Mouse (Mus musculus) embryonic facial prominence, embryonic 15.5 days (tissue): ENCODE results near the gene Gse1. TPM values are rescaled to one million over a fixed set of nuclear protein-coding genes. Genes with fewer than 3 reads are reported as not detected.
A peak's percentile ranks its signal among the peaks of the same experiment; 100 is the strongest.

Experiments used
- ATAC-seq: fragments of 200-750 bp; cut with Nextera tagmentation; 2 replicates; pipeline ENCODE4 v1.8.0; 2017; ENCODE audit warnings: low read depth, moderate TSS enrichment; ENCODE audit not compliant: insufficient number of reproducible peaks, low FRiP score, low TSS enrichment
- H3K27ac ChIP-seq: fragments of 300-500 bp; sonication (generic); replicated peaks from 2 replicates; pipeline ENCODE4 v1.5.1; 2015; ENCODE audit warnings: mild to moderate bottlenecking, inconsistent platforms
- H3K27me3 ChIP-seq: fragments of 300-500 bp; sonication (generic); 2 replicates; pipeline ENCODE4 v1.6.1; 2015; ENCODE audit warnings: inconsistent platforms
- H3K36me3 ChIP-seq: fragments of 300-500 bp; sonication (generic); 2 replicates; pipeline ENCODE4 v1.6.1; 2015; ENCODE audit warnings: mild to moderate bottlenecking, inconsistent platforms
- H3K4me1 ChIP-seq: fragments of 300-500 bp; sonication (generic); 2 replicates; pipeline ENCODE4 v1.6.1; 2015; ENCODE audit warnings: inconsistent platforms
- H3K4me2 ChIP-seq: fragments of 300-500 bp; sonication (generic); replicated peaks from 2 replicates; pipeline ENCODE4 v1.6.1; 2015; ENCODE audit warnings: mild to moderate bottlenecking, inconsistent platforms
- H3K4me3 ChIP-seq: fragments of 300-500 bp; sonication (generic); replicated peaks from 2 replicates; pipeline ENCODE4 v1.5.1; 2015; ENCODE audit warnings: mild to moderate bottlenecking, inconsistent platforms
- H3K9ac ChIP-seq: fragments of 300-500 bp; sonication (generic); 2 replicates; pipeline ENCODE4 v1.6.1; 2015; ENCODE audit warnings: inconsistent platforms
- H3K9me3 ChIP-seq: fragments of 300-500 bp; sonication (generic); replicated peaks from 2 replicates; pipeline ENCODE4 v1.6.1; 2016; ENCODE audit warnings: inconsistent platforms
- WGBS: fragments of 180-500 bp; shearing (Covaris S2); methylation state at CpG from one replicate; pipeline ENCODE4 v1.1.7; 2015; 5-methylcytosine and 5-hydroxymethylcytosine counted together
- polyA plus RNA-seq: library from polyadenylated mRNA; unstranded; fragments of >200 nt; fragmentation: Nextera tagmentation; extraction: Ambion mirVana; gene quantifications from 2 replicates; pipeline ENCODE4 v1.2.1, GENCODE M21; 2015

Gse1 gene
- polyA plus RNA-seq, 1 experiment from 2014 or later: 11.1 TPM

DNA sequence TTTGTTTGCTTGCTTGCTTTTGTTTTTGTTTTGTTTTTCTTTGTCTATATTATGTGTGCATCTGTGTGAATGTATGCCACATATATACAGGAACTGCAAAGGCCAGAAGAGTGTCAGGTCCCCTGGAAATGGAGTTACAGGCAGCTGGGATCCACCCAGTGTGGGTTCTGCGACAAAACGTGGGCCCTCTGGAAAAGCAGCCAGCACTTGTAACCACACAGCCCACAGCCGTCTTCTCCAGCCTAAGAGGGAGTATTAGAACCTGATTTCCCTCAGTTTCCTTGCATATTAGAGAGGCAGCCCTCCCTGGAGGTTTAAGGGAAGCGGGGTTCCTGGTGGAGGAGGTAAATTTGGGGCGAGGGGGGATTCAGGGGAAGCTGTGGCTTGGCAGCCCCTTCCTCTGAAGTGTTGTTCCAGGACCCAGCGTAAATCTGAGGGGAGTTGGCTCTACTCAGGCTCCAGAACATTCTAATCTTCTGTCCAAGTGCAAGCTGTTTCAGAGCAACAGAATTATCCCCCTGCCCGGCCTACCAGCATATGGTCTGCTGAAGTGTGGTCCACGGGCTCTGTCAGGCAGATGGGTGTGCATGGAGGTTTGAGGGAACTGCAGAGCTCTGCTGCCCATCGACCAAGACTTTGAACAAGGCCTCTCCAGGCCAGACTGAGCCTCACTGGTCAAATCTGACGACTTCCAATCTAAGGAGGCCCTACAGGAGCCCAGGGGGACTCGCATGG, 74.9 kb downstream of the Gse1 start:
- ATAC-seq: no peak
- no peak overlapping the region for H3K4me3 ChIP-seq
- H3K27me3 ChIP-seq: no peaks in the 10 kb centered on the region
- H3K4me2 ChIP-seq: no peak overlapping the region
- H3K4me1 ChIP-seq: peaks cover 79% of the 10 kb centered on the region
- 40% methylated on average over 11 of the region's 11 CpGs for WGBS
- H3K9ac ChIP-seq: no peak overlapping the region
- no peaks in the 10 kb centered on the region for H3K9me3 ChIP-seq
- no peaks in the 10 kb centered on the region for H3K36me3 ChIP-seq
- peak overlapping the region; percentile 80 for H3K27ac ChIP-seq

DNA sequence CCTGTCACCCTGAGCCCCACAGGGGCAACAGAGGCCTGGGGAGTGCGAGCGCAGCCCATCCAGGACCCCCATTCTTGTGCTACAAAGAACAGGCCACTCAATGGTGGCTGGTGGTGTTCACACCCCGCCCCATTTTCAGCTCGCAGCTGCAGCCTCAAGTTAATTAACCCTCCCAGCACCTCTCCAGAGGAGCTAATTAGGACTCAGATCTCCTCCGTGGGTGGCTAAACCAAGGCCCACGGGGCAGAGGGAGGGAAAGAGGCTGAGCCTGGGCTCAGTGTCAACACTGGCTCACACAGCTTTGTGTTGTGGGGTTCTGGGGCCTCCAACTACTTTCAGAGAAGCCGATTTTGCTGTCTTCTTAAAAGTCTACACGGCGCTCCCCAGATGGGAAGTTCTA, 75.8 kb downstream of the Gse1 start:
- Histone ChIP-seq H3K4me2 (no peak overlapping the region; the same call in 1 of the 2 replicates), H3K27ac (peak overlapping the region; percentile 80), H3K27me3 (no peaks in the 10 kb centered on the region), H3K36me3 (no peaks in the 10 kb centered on the region), H3K4me1 (peaks cover 79% of the 10 kb centered on the region), H3K4me3 (no peak overlapping the region), H3K9me3 (no peaks in the 10 kb centered on the region), H3K9ac (no peak overlapping the region)
- 33% methylated on average over 9 of the region's 9 CpGs for WGBS
- no peak for ATAC-seq

DNA sequence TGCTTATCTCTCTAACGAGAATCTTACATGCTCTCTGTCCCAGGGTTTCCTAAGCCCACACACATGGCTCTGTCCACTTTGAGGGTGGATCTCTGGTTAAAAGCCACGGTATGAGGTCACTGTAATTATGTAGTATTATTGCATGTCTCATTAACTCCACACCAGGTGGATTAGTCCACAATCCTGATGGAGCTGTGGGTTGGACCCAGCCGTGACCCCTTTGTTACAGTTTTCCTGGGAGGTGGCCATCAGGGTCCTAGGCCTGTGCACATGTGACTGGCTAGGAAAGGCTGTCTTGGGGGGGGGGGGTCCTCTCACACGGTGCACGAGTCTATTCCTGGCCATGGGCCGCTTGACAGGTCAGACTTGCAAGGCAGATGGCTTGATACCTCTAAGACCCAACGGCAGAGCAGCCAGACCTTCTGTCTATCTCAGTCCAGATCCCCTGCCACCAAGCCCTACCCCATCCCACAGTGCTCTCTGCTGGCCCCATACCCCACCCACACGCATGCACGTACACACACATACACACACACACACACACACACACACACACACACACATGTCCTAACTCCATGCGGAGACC, 77.6 kb downstream of the Gse1 start:
- WGBS: 78% methylated on average over 10 of the region's 10 CpGs
- no peak overlapping the region for H3K27ac ChIP-seq
- no peaks in the 10 kb centered on the region for H3K27me3 ChIP-seq
- peaks cover 79% of the 10 kb centered on the region for H3K4me1 ChIP-seq
- no peak for ATAC-seq
- H3K36me3 ChIP-seq: no peaks in the 10 kb centered on the region
- H3K9ac ChIP-seq: no peak overlapping the region
- no peak overlapping the region for H3K4me2 ChIP-seq
- no peak overlapping the region for H3K4me3 ChIP-seq
- H3K9me3 ChIP-seq: no peaks in the 10 kb centered on the region

DNA sequence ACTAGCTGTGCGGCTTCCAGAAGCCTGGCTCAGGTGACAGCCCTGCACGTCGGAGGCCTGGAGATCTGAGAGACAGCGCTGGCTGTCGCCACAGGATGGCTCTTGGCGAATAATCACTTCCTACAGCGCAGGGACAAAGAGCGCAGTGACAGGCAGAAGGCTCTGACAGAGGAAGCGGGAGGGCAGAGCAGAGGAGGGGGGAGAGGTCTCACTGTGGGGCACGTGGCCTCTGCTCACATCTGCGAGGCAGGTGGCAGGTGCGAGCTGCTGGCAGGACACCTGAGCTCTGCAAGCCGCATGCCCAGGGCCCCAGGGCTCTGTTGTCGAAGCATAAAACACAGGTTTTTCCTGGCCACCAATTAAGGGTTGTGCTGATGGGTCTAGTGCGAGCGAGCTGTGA, 78.8 kb downstream of the Gse1 start:
- H3K9ac ChIP-seq: no peak overlapping the region; the same call in 1 of the 2 replicates
- H3K36me3 ChIP-seq: no peaks in the 10 kb centered on the region
- no peak overlapping the region for H3K4me3 ChIP-seq
- H3K27ac ChIP-seq: no peak overlapping the region; the same call in 1 of the 2 replicates
- no peak overlapping the region for H3K4me2 ChIP-seq
- ATAC-seq: peak; percentile 12; the same call in 1 of the 2 replicates
- H3K9me3 ChIP-seq: no peaks in the 10 kb centered on the region
- H3K4me1 ChIP-seq: peaks cover 72% of the 10 kb centered on the region
- 29% methylated on average over 16 of the region's 16 CpGs for WGBS
- H3K27me3 ChIP-seq: no peaks in the 10 kb centered on the region

DNA sequence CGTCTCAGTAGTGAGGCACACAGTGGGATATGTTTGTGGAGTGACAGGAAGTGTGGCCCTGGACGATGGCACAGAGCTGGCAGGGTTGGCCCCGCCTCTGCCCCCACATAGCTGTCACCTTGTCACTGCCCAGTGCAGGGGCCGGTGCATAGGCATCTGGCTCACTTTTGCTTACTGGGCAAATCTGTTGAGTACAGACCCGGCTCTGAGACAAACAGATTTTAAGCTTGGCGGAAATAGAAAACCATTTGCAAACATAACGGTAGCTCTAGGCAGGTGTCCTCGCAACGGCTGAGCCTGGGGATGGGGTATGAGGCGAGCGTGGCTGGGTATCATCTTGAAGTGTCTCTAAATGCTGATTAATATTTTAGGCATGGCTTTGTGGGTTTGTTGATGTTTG, 79.3 kb downstream of the Gse1 start:
- H3K4me1 ChIP-seq: peaks cover 68% of the 10 kb centered on the region
- 57% methylated on average over 11 of the region's 11 CpGs for WGBS

DNA sequence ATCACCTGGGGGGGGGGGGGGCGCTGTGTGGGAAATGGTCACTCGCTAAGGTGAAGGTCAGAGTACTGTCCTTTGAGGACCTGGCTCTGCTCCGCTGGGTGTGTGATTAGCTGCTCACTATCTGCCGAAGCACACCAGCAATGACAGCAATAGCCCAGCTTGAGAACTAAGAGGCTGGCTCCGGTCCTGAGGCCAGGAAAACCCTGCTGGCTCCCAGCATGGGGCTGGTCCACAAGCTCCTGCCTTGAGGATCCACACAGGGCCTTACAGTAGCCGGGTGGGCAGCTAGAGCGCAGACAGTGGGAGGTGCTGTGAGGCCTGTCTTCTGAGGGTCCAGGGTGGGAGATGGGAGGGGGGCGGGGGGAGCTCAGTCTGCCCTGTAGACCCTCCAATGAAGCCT, 79.9 kb downstream of the Gse1 start:
- Histone ChIP-seq H3K27me3 (no peaks in the 10 kb centered on the region), H3K4me3 (no peak overlapping the region), H3K9me3 (no peaks in the 10 kb centered on the region), H3K36me3 (no peaks in the 10 kb centered on the region), H3K9ac (no peak overlapping the region), H3K27ac (peak overlapping the region; percentile 39; the same call in 1 of the 2 replicates), H3K4me1 (peaks cover 62% of the 10 kb centered on the region), H3K4me2 (no peak overlapping the region)
- 59% methylated on average over 8 of the region's 8 CpGs for WGBS
- ATAC-seq: no peak

More for the DNA sequence above, 79.3 kb downstream of the Gse1 start:
- Histone ChIP-seq H3K9ac (no peak overlapping the region), H3K9me3 (no peaks in the 10 kb centered on the region), H3K36me3 (no peaks in the 10 kb centered on the region), H3K27me3 (no peaks in the 10 kb centered on the region), H3K27ac (no peak overlapping the region; the same call in 1 of the 2 replicates), H3K4me2 (no peak overlapping the region), H3K4me3 (no peak overlapping the region)
- ATAC-seq: no peak

DNA sequence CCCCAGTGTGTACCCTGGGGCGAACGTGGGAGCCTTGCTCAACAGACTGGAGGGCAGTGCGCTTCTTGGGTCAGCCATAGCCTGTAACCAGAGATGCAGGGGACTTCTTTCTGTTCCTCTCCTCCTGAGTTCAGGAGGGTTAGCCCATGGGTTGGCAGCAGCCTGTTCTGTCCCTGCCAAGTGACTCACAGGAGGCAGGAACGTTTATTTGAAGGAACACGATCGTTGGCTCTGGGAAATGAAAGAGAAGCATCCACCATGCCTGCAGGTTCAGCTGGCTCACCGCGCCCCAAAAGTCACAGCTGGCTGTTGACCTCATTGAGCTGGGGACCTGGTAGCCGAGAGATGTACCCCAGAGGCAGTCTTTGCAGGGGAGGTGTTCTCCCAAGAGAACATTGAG, 80.3 kb downstream of the Gse1 start:
- Histone ChIP-seq H3K4me2 (no peak overlapping the region), H3K4me1 (peaks cover 61% of the 10 kb centered on the region), H3K9ac (no peak overlapping the region), H3K4me3 (no peak overlapping the region), H3K27ac (peak overlapping the region; percentile 39), H3K27me3 (no peaks in the 10 kb centered on the region), H3K36me3 (no peaks in the 10 kb centered on the region), H3K9me3 (no peaks in the 10 kb centered on the region)
- ATAC-seq: no peak
- WGBS: 41% methylated on average over 9 of the region's 9 CpGs

DNA sequence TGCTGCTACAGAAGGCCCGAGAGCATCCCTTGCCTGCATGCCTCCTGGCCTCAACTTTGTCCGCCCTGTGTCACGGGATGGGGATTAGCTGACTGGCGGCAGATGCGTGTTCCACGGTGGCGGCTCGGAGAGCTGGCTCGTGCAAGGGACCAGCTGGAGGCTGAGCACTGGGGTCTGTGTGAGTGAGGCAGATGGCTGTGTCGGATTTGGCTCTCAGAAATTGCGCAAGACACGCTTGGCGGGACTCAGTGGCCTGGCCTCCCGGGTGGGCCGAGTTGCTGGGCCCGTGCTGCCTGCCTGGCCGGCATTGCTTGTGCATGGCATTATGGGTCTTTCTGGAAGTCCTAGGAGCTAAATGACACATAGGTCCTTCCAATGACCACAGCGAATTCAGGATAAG, 81.1 kb downstream of the Gse1 start:
- Histone ChIP-seq H3K4me1 (peaks cover 57% of the 10 kb centered on the region), H3K36me3 (no peaks in the 10 kb centered on the region), H3K27ac (peak overlapping the region; percentile 39; the same call in 1 of the 2 replicates), H3K9me3 (no peaks in the 10 kb centered on the region), H3K9ac (no peak overlapping the region), H3K4me3 (no peak overlapping the region), H3K4me2 (no peak overlapping the region), H3K27me3 (no peaks in the 10 kb centered on the region)
- 38% methylated on average over 18 of the region's 18 CpGs for WGBS
- no peak for ATAC-seq

DNA sequence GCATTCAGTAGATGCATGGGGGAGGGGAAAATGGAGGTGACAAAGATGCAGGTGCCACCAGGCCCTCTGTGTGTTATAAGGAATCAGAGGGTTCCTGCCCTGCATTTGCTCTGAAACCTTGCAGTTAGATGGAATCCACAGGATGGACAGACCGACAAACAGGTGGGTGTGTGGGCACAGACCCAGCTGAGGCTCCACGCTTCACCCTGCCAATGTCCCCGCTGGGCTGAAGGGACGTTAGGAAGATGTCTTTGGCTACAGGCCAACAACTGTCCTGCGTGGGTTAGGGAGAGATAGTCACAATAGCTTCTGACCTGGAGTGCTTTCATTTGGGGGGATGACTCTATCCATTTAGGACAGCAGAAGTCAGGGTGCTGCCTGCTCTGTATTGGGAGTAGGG, 81.8 kb downstream of the Gse1 start:
- peaks cover 49% of the 10 kb centered on the region for H3K4me1 ChIP-seq
- H3K36me3 ChIP-seq: no peaks in the 10 kb centered on the region

DNA sequence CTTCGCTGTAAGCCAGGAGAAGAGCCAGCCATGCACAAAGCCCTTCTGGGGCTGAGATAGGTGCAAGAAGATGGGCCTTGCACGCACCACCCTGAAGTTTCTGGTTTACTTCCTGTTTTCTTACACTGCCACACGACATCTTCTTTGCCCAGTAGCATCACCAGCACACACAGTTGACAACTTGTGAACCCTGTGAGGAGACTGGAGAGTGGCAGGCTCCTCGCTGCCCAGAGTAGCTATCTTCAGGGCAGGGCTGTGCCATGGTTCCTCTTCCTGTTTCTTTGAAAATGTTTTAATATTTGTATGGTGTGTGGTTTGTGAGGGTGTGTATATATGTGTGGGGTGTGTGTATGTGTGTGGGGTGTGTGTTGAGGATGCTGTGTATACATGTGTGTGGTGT, 84.2 kb downstream of the Gse1 start:
- Histone ChIP-seq H3K9me3 (no peaks in the 10 kb centered on the region), H3K4me3 (no peak overlapping the region), H3K27ac (no peak overlapping the region), H3K4me1 (peaks cover 48% of the 10 kb centered on the region), H3K36me3 (no peaks in the 10 kb centered on the region), H3K4me2 (no peak overlapping the region), H3K9ac (no peak overlapping the region), H3K27me3 (no peaks in the 10 kb centered on the region)
- ATAC-seq: no peak
- 77% methylated on average over 4 of the region's 4 CpGs for WGBS

More for the DNA sequence above, 81.8 kb downstream of the Gse1 start:
- Histone ChIP-seq H3K27ac (no peak overlapping the region), H3K4me3 (no peak overlapping the region), H3K9me3 (no peaks in the 10 kb centered on the region), H3K27me3 (no peaks in the 10 kb centered on the region), H3K4me2 (no peak overlapping the region), H3K9ac (no peak overlapping the region)
- ATAC-seq: no peak
- 68% methylated on average over 5 of the region's 5 CpGs for WGBS

DNA sequence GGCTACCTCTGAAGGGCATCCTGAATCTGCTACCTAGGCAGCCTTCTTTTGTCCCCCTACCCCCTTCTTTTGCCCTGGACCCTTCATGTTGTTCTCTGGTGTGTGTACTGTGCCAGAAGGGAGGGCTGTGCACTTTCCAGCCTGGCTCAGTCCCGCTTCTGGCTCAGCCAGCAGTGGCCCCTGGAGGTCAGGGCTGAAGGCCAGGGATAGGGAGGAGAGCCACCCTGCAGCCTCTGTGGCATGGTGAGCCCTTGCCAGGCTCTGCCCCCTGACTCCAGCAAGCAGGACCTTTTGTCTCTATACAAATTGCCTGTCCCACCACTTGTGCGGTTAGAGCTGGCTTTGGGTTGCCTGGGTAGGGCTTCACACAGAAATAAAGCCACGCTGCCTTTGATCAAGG, 85.4 kb downstream of the Gse1 start:
- 69% methylated on average over 3 of the region's 3 CpGs for WGBS

DNA sequence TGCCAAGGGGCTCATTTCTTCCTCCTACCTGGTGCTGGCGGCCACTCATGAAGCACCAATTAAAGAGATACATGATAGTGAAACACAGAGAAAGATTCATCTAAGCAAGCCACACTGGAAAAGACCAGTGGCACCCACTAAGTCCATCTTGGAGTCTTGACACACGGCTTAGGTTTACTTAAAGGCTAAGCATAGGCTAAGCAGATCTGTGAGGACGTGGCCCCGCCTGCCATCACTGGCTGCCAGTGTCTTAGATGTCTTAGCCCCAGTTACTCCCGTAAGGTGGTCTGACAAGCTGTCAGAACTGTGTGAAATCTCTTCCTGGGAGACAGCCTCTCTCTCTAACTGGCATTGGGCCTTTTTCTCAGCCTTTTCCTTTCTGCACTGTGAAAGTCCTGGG, 86.7 kb downstream of the Gse1 start:
- 69% methylated on average over 5 of the region's 5 CpGs for WGBS
- Histone ChIP-seq H3K36me3 (no peaks in the 10 kb centered on the region), H3K4me3 (no peak overlapping the region), H3K9ac (no peak overlapping the region), H3K4me2 (no peak overlapping the region), H3K27me3 (no peaks in the 10 kb centered on the region), H3K4me1 (peaks cover 37% of the 10 kb centered on the region), H3K9me3 (no peaks in the 10 kb centered on the region), H3K27ac (no peak overlapping the region)
- no peak for ATAC-seq

More for the DNA sequence above, 85.4 kb downstream of the Gse1 start:
- no peak for ATAC-seq
- H3K4me3 ChIP-seq: no peak overlapping the region
- H3K36me3 ChIP-seq: no peaks in the 10 kb centered on the region
- no peak overlapping the region for H3K27ac ChIP-seq
- no peak overlapping the region for H3K9ac ChIP-seq
- H3K9me3 ChIP-seq: no peaks in the 10 kb centered on the region
- no peaks in the 10 kb centered on the region for H3K27me3 ChIP-seq
- H3K4me1 ChIP-seq: peaks cover 42% of the 10 kb centered on the region
- H3K4me2 ChIP-seq: no peak overlapping the region
